Mouse (Mus musculus): ENCODE results near the gene Tex14. TPM values are rescaled to one million over a fixed set of nuclear protein-coding genes. Genes with fewer than 3 reads are reported as not detected.

The Tex14 gene
- total and polyA plus RNA-seq, 3 experiments: 0.08 to 0.23 TPM; not detected in 1

GRCm38 (mm10) chr11:87488948-87489347 is 84.1 kb downstream of the Tex14 start:
- no peaks in the 10 kb centered on the region for H3K27me3 ChIP-seq (ENCODE audit: control insufficient read depth, insufficient read depth, low read length)
- no peak overlapping the region for H3K27ac ChIP-seq
- intact Hi-C loops (cut with DNase I): no loop called here
- 79% methylated on average over 3 of the region's 3 CpGs for WGBS
- no peak overlapping the region for H3K9ac ChIP-seq (ENCODE audit: low read depth, low read length)
- TF ChIP-seq EP300 (IDR thresholded peaks at IDR 0.05; ENCODE audit: insufficient read depth, low read depth, low read length) (no peak), POLR2A (IDR thresholded peaks at IDR 0.05; ENCODE audit: insufficient read depth, low read depth, low read length) (no peak), CTCF (IDR thresholded peaks at IDR 0.05) (no peak)
- H3K4me1 ChIP-seq (ENCODE audit: control insufficient read depth, insufficient read depth, low read length): no peaks in the 10 kb centered on the region
- DNase-seq: no peak
- H3K79me2 ChIP-seq (replicated peaks; ENCODE audit: control insufficient read depth, insufficient read depth, low read length): no peaks in the 10 kb centered on the region
- no peaks in the 10 kb centered on the region for H3K36me3 ChIP-seq (ENCODE audit: control insufficient read depth, insufficient read depth, low read length)
- H3K4me3 ChIP-seq: no peak overlapping the region

- Histone ChIP-seq H3K4me1 (ENCODE audit: control insufficient read depth, insufficient read depth, low read length) (no peaks in the 10 kb centered on the region), H3K9ac (ENCODE audit: low read depth, low read length) (no peak overlapping the region), H3K27me3 (ENCODE audit: control insufficient read depth, insufficient read depth, low read length) (no peaks in the 10 kb centered on the region), H3K27ac (no peak overlapping the region), H3K79me2 (replicated peaks; ENCODE audit: control insufficient read depth, insufficient read depth, low read length) (no peaks in the 10 kb centered on the region), H3K36me3 (ENCODE audit: control insufficient read depth, insufficient read depth, low read length) (no peaks in the 10 kb centered on the region), H3K4me3 (no peak overlapping the region)
- TF ChIP-seq CTCF (IDR thresholded peaks at IDR 0.05): peak; percentile 85
- TF ChIP-seq POLR2A (IDR thresholded peaks at IDR 0.05; ENCODE audit: insufficient read depth, low read depth, low read length): no peak
- DNase-seq: no peak
- 51% methylated on average over 5 of the region's 5 CpGs for WGBS
- intact Hi-C loops (cut with DNase I): loop anchor here (1.0 kb wide), 1 partner anchor 290 kb away; no protein-coding TSS in a partner anchor
Measured at GRCm38 (mm10) chr11:87504690-87505214, 99.9 kb downstream of the Tex14 start.

- Histone ChIP-seq H3K4me1 (ENCODE audit: control insufficient read depth, insufficient read depth, low read length) (no peaks in the 10 kb centered on the region), H3K36me3 (ENCODE audit: control insufficient read depth, insufficient read depth, low read length) (no peaks in the 10 kb centered on the region), H3K9ac (ENCODE audit: low read depth, low read length) (no peak overlapping the region), H3K27me3 (ENCODE audit: control insufficient read depth, insufficient read depth, low read length) (no peaks in the 10 kb centered on the region), H3K27ac (no peak overlapping the region), H3K79me2 (replicated peaks; ENCODE audit: control insufficient read depth, insufficient read depth, low read length) (no peaks in the 10 kb centered on the region), H3K4me3 (no peak overlapping the region)
- intact Hi-C loops (cut with DNase I): no loop called here
- 79% methylated on average over 3 of the region's 3 CpGs for WGBS
- TF ChIP-seq POLR2A (IDR thresholded peaks at IDR 0.05; ENCODE audit: insufficient read depth, low read depth, low read length) (no peak), EP300 (IDR thresholded peaks at IDR 0.05; ENCODE audit: insufficient read depth, low read depth, low read length) (no peak), CTCF (IDR thresholded peaks at IDR 0.05) (no peak)
- no peak for DNase-seq
Measured at GRCm38 (mm10) chr11:87506502-87506901, 101.6 kb downstream of the Tex14 start.

- Histone ChIP-seq H3K36me3 (ENCODE audit: control insufficient read depth, insufficient read depth, low read length) (no peaks in the 10 kb centered on the region), H3K9ac (ENCODE audit: low read depth, low read length) (no peak overlapping the region), H3K4me3 (no peak overlapping the region), H3K27ac (no peak overlapping the region), H3K4me1 (ENCODE audit: control insufficient read depth, insufficient read depth, low read length) (no peaks in the 10 kb centered on the region), H3K79me2 (replicated peaks; ENCODE audit: control insufficient read depth, insufficient read depth, low read length) (no peaks in the 10 kb centered on the region), H3K27me3 (ENCODE audit: control insufficient read depth, insufficient read depth, low read length) (no peaks in the 10 kb centered on the region)
- intact Hi-C loops (cut with DNase I): no loop called here
- no peak for DNase-seq
- no peak for TF ChIP-seq POLR2A (IDR thresholded peaks at IDR 0.05; ENCODE audit: insufficient read depth, low read depth, low read length)
- TF ChIP-seq CTCF (IDR thresholded peaks at IDR 0.05): no peak
- no peak for TF ChIP-seq EP300 (IDR thresholded peaks at IDR 0.05; ENCODE audit: insufficient read depth, low read depth, low read length)
Measured at GRCm38 (mm10) chr11:87507043-87507442, 102.2 kb downstream of the Tex14 start.

GRCm38 (mm10) chr11:87519260-87519659 is 114.4 kb downstream of the Tex14 start:
- Histone ChIP-seq H3K36me3 (ENCODE audit: control insufficient read depth, insufficient read depth, low read length) (no peaks in the 10 kb centered on the region), H3K27ac (no peak overlapping the region), H3K27me3 (ENCODE audit: control insufficient read depth, insufficient read depth, low read length) (no peaks in the 10 kb centered on the region), H3K4me3 (no peak overlapping the region), H3K79me2 (replicated peaks; ENCODE audit: control insufficient read depth, insufficient read depth, low read length) (no peaks in the 10 kb centered on the region), H3K9ac (ENCODE audit: low read depth, low read length) (no peak overlapping the region), H3K4me1 (ENCODE audit: control insufficient read depth, insufficient read depth, low read length) (no peaks in the 10 kb centered on the region; the same call in 1 of the 2 replicates)
- WGBS: 9% methylated on average over 2 of the region's 2 CpGs
- intact Hi-C loops (cut with DNase I): loop anchor here (1.0 kb wide), 1 partner anchor 305 kb away; no protein-coding TSS in a partner anchor
- DNase-seq: peak in 1 of 2 experiments; percentile 11
- TF ChIP-seq EP300 (IDR thresholded peaks at IDR 0.05; ENCODE audit: insufficient read depth, low read depth, low read length): no peak
- TF ChIP-seq POLR2A (IDR thresholded peaks at IDR 0.05; ENCODE audit: insufficient read depth, low read depth, low read length): no peak
- peak; percentile 82 for TF ChIP-seq CTCF (IDR thresholded peaks at IDR 0.05)

- H3K4me3 ChIP-seq: no peak overlapping the region
- no peaks in the 10 kb centered on the region for H3K36me3 ChIP-seq (ENCODE audit: control insufficient read depth, insufficient read depth, low read length)
- H3K4me1 ChIP-seq (ENCODE audit: control insufficient read depth, insufficient read depth, low read length): no peaks in the 10 kb centered on the region; the same call in 1 of the 2 replicates
- intact Hi-C loops (cut with DNase I): loop anchor here (5.0 kb wide), 1 partner anchor 54 kb away; no protein-coding TSS in a partner anchor
- no peak overlapping the region for H3K27ac ChIP-seq
- TF ChIP-seq POLR2A (IDR thresholded peaks at IDR 0.05; ENCODE audit: insufficient read depth, low read depth, low read length): no peak
- TF ChIP-seq CTCF (IDR thresholded peaks at IDR 0.05): no peak
- TF ChIP-seq EP300 (IDR thresholded peaks at IDR 0.05; ENCODE audit: insufficient read depth, low read depth, low read length): no peak
- no peak for DNase-seq
- WGBS: 77% methylated on average over 5 of the region's 5 CpGs
- no peak overlapping the region for H3K9ac ChIP-seq (ENCODE audit: low read depth, low read length)
- no peaks in the 10 kb centered on the region for H3K27me3 ChIP-seq (ENCODE audit: control insufficient read depth, insufficient read depth, low read length)
- H3K79me2 ChIP-seq (replicated peaks; ENCODE audit: control insufficient read depth, insufficient read depth, low read length): no peaks in the 10 kb centered on the region
Measured at GRCm38 (mm10) chr11:87523466-87523865, 118.6 kb downstream of the Tex14 start.

All from heart, adult 2 months (tissue).